Mouse (Mus musculus) spleen, postnatal 0 days (tissue): ENCODE data around the gene Fam160b1. TPM values are rescaled to one million over a fixed set of nuclear protein-coding genes. Genes with fewer than 3 reads are reported as not detected.

Source experiments
- polyA plus RNA-seq: library from polyadenylated mRNA; unstranded; fragments of >200 nt; fragmentation: Nextera tagmentation; extraction: Ambion mirVana; gene quantifications from 2 replicates; pipeline ENCODE4 v1.2.1, GENCODE M21; 2015

Gene Fam160b1
- 7.3 and 9.5 TPM in 2 replicates for polyA plus RNA-seq

GRCm38 (mm10) chr19:57360341-57361130 is at the start of gene Fam160b1:
TSS of gene Fam160b1 (plus strand) at chr19:57360680.

GRCm38 (mm10) chr19:57314346-57315012 is 46.0 kb upstream of the Fam160b1 start, which contains the start of gene Ablim1:
TSS of gene Ablim1 (minus strand) at chr19:57314919.

Other genes with a start within 250 kb of the Fam160b1 start
- gene Ablim1, start 45.8 kb upstream of the Fam160b1 start, polyA plus RNA-seq, result 9.4 and 11.9 TPM in 2 replicates
- 7.5 and 13.3 TPM in 2 replicates for gene Trub1, start 92.2 kb downstream of the Fam160b1 start, polyA plus RNA-seq